Mouse (Mus musculus) heart, embryonic 11.5 days (tissue): ENCODE results near the gene Pipox. TPM values are rescaled to one million over a fixed set of nuclear protein-coding genes. Genes with fewer than 3 reads are reported as not detected.

Experiments used
- ATAC-seq: fragments of 200-750 bp; cut with Nextera tagmentation; replicated peaks from 2 replicates; pipeline ENCODE4 v1.8.0; 2017; ENCODE audit warnings: moderate library complexity; ENCODE audit not compliant: insufficient number of reproducible peaks, low FRiP score, low TSS enrichment
- H3K27ac ChIP-seq: fragments of 300-500 bp; sonication (generic); 2 replicates; pipeline ENCODE4 v1.5.1; 2014; ENCODE audit warnings: mild to moderate bottlenecking, low read depth, low read length
- H3K27me3 ChIP-seq: fragments of 300-500 bp; sonication (generic); 2 replicates; pipeline ENCODE4 v1.6.1; 2014; ENCODE audit warnings: mild to moderate bottlenecking, low read length, mixed read lengths; ENCODE audit not compliant: control insufficient read depth, insufficient read depth
- H3K36me3 ChIP-seq: fragments of 300-500 bp; sonication (generic); 2 replicates; pipeline ENCODE4 v1.6.1; 2014; ENCODE audit warnings: mild to moderate bottlenecking, low read length, moderate library complexity, mixed read lengths; ENCODE audit not compliant: control insufficient read depth, insufficient read depth
- H3K4me1 ChIP-seq: fragments of 300-500 bp; sonication (generic); 2 replicates; pipeline ENCODE4 v1.6.1; 2014; ENCODE audit warnings: low read length; ENCODE audit not compliant: control insufficient read depth, insufficient read depth
- H3K4me2 ChIP-seq: fragments of 300-500 bp; sonication (generic); 2 replicates; pipeline ENCODE4 v1.6.1; 2014; ENCODE audit warnings: mild to moderate bottlenecking, moderate library complexity
- H3K4me3 ChIP-seq: fragments of 300-500 bp; sonication (generic); 2 replicates; pipeline ENCODE4 v1.5.1; 2014; ENCODE audit warnings: low read depth, low read length
- H3K9ac ChIP-seq: fragments of 300-500 bp; sonication (generic); 2 replicates; pipeline ENCODE4 v1.6.1; 2014; ENCODE audit warnings: mild to moderate bottlenecking, low read depth, low read length, moderate library complexity
- H3K9me3 ChIP-seq: fragments of 300-500 bp; sonication (generic); replicated peaks from 2 replicates; pipeline ENCODE4 v1.6.1; 2016; ENCODE audit warnings: low read length; ENCODE audit not compliant: control insufficient read depth
- WGBS: fragments of 180-500 bp; shearing (Covaris S2); extraction: QIAGEN DNeasy Blood & Tissue Kit; methylation state at CpG from one replicate; pipeline ENCODE4 v1.1.7; 2014; ENCODE audit not compliant: insufficient replicate concordance; 5-methylcytosine and 5-hydroxymethylcytosine counted together
- polyA plus RNA-seq: library from polyadenylated mRNA; unstranded; fragments of >200 nt; fragmentation: Nextera tagmentation; extraction: Ambion mirVana; gene quantifications from 2 replicates; pipeline ENCODE4 v1.2.1, GENCODE M21; 2014

Pipox gene
- polyA plus RNA-seq, 1 experiment from 2014 or later = 2.4 TPM

DNA sequence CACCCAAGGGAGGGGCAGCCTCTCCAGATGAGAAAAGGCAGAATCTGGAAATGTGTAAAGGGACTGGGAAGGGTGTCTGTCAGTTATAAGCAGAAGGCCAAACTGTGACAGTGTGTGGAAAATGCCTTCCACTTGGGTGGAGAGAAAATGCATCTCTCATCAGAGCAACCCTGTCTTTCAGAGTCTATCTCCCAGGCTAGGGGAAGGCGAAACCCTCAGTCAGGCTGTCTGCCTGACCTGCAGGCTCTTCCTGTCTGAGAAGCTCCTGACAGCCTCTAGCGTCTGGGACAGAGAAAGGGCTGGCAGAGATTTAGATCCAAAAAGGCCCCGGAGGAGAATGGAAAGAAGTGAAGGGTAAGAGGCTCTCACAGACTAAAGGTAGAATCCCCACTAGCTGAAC is 9.9 kb upstream of the Pipox start:
- H3K4me1 ChIP-seq = peaks cover 9% of the 10 kb centered on the region; the same call in 1 of the 2 replicates
- H3K27me3 ChIP-seq = peaks cover 11% of the 10 kb centered on the region
- no peak for ATAC-seq
- H3K9me3 ChIP-seq = no peaks in the 10 kb centered on the region
- no peak overlapping the region for H3K4me3 ChIP-seq
- no peak overlapping the region for H3K9ac ChIP-seq
- no peak overlapping the region for H3K27ac ChIP-seq
- no peaks in the 10 kb centered on the region for H3K36me3 ChIP-seq
- WGBS = 8% methylated on average over 3 of the region's 3 CpGs
- no peak overlapping the region for H3K4me2 ChIP-seq

GRCm38 (mm10) chr11:77901775-77902355 is 8.0 kb upstream of the Pipox start:
- Histone ChIP-seq H3K36me3 (no peaks in the 10 kb centered on the region), H3K27me3 (peaks cover 20% of the 10 kb centered on the region), H3K4me3 (no peak overlapping the region), H3K9ac (no peak overlapping the region), H3K4me1 (peaks cover 11% of the 10 kb centered on the region), H3K9me3 (no peaks in the 10 kb centered on the region), H3K4me2 (no peak overlapping the region), H3K27ac (no peak overlapping the region)
- 55% methylated on average over 8 of the region's 8 CpGs for WGBS
- ATAC-seq = no peak

DNA sequence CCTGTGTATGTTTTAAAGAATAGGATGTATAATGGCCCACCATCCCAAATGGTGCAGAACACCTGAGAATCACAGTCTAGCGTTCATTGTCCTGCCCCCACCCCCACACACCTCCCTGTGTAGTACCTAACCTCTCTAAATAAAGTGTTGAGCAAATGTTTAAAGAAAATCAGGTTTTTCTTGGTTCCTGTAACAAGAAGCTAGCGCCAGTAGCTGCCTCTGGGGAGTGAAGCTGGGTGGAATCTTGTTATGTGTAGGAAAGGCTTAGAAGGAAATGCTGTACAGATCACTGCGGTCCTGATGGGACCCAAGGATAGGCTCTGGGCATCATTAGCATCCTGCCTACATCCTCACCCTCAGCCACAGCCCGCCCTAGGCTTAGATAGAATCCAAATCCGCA is 7.5 kb upstream of the Pipox start:
- H3K4me1 ChIP-seq = peaks cover 9% of the 10 kb centered on the region
- no peaks in the 10 kb centered on the region for H3K36me3 ChIP-seq
- no peak overlapping the region for H3K4me2 ChIP-seq
- H3K9me3 ChIP-seq = no peaks in the 10 kb centered on the region
- WGBS = 63% methylated on average over 5 of the region's 5 CpGs
- no peak for ATAC-seq
- H3K9ac ChIP-seq = no peak overlapping the region
- peaks cover 22% of the 10 kb centered on the region for H3K27me3 ChIP-seq
- no peak overlapping the region for H3K27ac ChIP-seq
- no peak overlapping the region for H3K4me3 ChIP-seq

GRCm38 (mm10) chr11:77900696-77901095 is 6.8 kb upstream of the Pipox start:
- Histone ChIP-seq H3K36me3 (no peaks in the 10 kb centered on the region), H3K9me3 (no peaks in the 10 kb centered on the region), H3K27ac (no peak overlapping the region), H3K9ac (no peak overlapping the region), H3K4me2 (no peak overlapping the region), H3K4me3 (no peak overlapping the region), H3K4me1 (peaks cover 9% of the 10 kb centered on the region), H3K27me3 (peaks cover 28% of the 10 kb centered on the region)
- WGBS = 76% methylated on average over 4 of the region's 4 CpGs
- ATAC-seq = no peak

GRCm38 (mm10) chr11:77900187-77900586 is 6.3 kb upstream of the Pipox start:
- no peak overlapping the region for H3K4me2 ChIP-seq
- WGBS = 83% methylated on average over 3 of the region's 3 CpGs
- peaks cover 28% of the 10 kb centered on the region for H3K27me3 ChIP-seq

GRCm38 (mm10) chr11:77896820-77897805 is 3.2 kb upstream of the Pipox start:
- Histone ChIP-seq H3K9me3 (no peaks in the 10 kb centered on the region), H3K4me1 (peaks cover 24% of the 10 kb centered on the region), H3K27ac (no peak overlapping the region), H3K4me2 (peak overlapping the region; percentile 50), H3K36me3 (no peaks in the 10 kb centered on the region), H3K4me3 (peak overlapping the region; percentile 1; the same call in 1 of the 2 replicates), H3K27me3 (peaks cover 26% of the 10 kb centered on the region), H3K9ac (no peak overlapping the region)
- WGBS = 21% methylated on average over 23 of the region's 23 CpGs
- no peak for ATAC-seq

More at GRCm38 (mm10) chr11:77900187-77900586, 6.3 kb upstream of the Pipox start:
- no peak overlapping the region for H3K27ac ChIP-seq
- H3K9ac ChIP-seq = no peak overlapping the region
- no peak for ATAC-seq
- H3K4me3 ChIP-seq = no peak overlapping the region
- peaks cover 9% of the 10 kb centered on the region for H3K4me1 ChIP-seq
- no peaks in the 10 kb centered on the region for H3K9me3 ChIP-seq
- H3K36me3 ChIP-seq = no peaks in the 10 kb centered on the region

GRCm38 (mm10) chr11:77896480-77896819 is 2.6 kb upstream of the Pipox start:
- ATAC-seq = no peak
- Histone ChIP-seq H3K9me3 (no peaks in the 10 kb centered on the region), H3K9ac (no peak overlapping the region), H3K4me2 (peak overlapping the region; percentile 50), H3K4me1 (peaks cover 24% of the 10 kb centered on the region), H3K4me3 (no peak overlapping the region), H3K27me3 (peaks cover 22% of the 10 kb centered on the region), H3K27ac (no peak overlapping the region), H3K36me3 (no peaks in the 10 kb centered on the region)
- WGBS = 59% methylated on average over 6 of the region's 6 CpGs

- H3K27me3 ChIP-seq = peaks cover 22% of the 10 kb centered on the region
- H3K4me1 ChIP-seq = peaks cover 24% of the 10 kb centered on the region
- H3K4me2 ChIP-seq = no peak overlapping the region
- H3K4me3 ChIP-seq = no peak overlapping the region
- H3K27ac ChIP-seq = no peak overlapping the region
- 85% methylated on average over 9 of the region's 9 CpGs for WGBS
- no peak overlapping the region for H3K9ac ChIP-seq
- ATAC-seq = no peak
- H3K36me3 ChIP-seq = no peaks in the 10 kb centered on the region
- no peaks in the 10 kb centered on the region for H3K9me3 ChIP-seq
These were observed 2.1 kb upstream of the Pipox start for GRCm38 (mm10) chr11:77896011-77896410.
